Mouse (Mus musculus): Measurements from ENCODE around the gene Gm973. TPM values are rescaled to one million over a fixed set of nuclear protein-coding genes. Genes with fewer than 3 reads are reported as not detected.

Gene Gm973
- total RNA-seq, 2 experiments from 2014 or later: 7.0 to 7.9 TPM

DNA sequence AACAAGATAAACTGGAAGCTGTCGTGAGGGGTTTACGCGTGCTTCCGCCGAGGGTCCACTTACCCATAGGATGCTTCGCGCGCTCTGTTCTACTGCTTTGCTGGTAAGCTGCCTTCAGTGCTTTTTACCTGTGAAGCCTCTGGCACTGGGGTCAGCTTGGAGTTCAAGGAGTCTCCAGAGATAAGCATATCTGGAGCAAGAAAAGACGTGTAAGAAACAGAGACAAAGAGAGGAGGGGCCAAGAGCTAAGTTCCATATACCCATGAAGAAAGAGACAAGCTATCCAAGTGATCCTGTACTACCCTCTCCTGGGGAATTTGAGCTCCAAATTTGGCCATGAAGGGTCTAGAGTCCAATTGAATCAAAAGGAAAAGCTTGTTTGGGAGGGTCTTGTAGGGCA lies 24.5 kb upstream of the Gm973 start:
- no peak for DNase-seq (ENCODE audit: low spot score in 2 of 2)

DNA sequence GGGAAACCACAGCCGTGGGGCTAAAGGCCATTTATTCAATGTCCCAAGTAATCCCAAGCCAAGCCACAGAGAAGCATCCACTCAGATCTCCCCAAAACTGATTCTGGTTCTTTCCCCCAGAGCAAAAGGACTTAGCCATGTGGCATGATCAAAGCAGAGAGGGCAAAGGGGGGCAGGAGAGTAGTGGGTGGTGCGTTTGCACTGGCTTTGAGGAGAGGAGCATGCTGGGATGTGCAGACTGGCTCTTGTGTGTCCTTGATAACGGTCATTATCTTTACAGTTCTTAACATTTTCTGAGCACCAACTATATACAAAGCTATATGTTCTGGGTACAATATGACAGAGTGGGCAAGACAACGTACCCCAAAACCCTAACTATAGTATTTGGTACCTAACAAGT lies 23.6 kb upstream of the Gm973 start:
- no peak for DNase-seq (ENCODE audit: low spot score in 2 of 2)

DNA sequence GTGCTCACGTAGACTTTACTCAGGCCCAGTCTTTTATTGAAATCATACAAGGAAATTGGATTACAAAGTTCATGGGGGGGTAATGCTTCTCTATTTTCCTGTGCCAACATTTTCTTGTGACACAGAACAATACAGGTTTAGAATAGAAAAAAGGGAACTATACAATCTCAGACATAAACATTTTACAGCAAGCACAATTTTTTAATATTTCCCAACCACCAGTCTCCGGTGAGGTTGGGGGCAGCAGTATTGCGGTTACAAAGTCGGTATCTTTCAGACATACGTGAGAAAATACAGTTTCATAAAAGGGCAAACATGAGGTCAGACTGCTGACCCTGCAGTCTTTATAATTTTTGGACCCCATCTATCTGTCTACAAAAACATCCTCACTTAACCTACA lies 20.1 kb upstream of the Gm973 start:
- DNase-seq (ENCODE audit: low spot score in 2 of 2): no peak

DNA sequence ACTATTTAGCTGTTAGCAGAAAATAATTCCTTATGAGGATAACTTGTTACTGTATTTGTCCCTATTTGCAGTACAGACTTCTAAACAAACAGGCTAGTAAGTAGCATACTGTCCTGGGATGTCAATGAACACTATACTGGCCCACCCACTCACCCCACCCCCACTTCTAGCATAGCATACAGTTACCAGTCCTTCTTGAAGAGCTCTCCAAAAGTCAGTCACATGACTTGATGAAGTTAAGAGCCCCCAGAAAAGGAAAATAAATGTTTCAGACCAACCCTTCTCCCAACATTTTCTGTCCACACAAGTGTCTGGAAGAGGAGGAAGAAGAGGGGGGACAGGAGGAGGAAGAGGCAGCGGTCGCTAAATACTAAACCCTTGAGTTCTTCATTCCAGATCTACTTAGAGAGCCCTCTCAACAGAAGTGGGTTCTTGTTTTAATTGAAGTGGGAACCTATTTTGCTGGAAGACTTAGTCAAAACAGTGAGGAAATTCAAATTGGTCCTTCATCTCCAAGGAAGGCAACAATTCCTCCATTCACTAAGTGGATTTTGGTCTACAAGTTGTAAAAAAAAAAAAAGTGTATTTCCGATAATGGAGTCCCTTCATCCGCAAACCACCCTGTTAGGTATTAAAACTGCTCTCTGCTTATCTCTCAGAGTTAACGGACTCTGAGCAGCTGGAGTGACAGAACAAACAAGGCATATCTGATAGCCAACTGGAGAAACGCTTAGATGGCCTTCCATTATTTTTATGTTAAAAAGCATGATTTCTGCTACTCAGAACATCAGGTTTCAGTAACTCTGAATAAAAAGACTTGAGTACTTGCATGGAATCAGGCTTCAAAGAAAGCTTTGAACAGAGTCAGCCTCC lies 18.1 kb upstream of the Gm973 start:
- DNase-seq (ENCODE audit: low spot score in 2 of 2): no peak

DNA sequence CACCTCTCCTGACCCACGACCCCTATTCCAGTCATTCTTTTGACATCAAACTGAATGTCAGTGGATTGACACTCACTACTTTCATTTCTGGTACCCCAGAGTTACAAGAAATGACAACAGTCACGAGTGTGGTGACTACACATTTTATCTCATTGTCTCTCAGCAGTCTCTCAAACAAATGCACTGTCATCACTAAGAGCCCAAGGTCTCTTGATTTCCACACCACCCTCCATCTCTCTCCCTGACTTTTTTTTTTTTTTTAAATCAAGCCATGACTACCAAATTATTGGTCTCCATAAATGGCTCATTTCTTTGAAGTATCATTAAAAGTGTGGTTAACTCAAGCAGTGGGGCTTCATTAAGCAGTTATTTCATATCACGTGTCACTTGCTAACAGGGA lies 16.7 kb upstream of the Gm973 start:
- DNase-seq (ENCODE audit: low spot score in 2 of 2): no peak

DNA sequence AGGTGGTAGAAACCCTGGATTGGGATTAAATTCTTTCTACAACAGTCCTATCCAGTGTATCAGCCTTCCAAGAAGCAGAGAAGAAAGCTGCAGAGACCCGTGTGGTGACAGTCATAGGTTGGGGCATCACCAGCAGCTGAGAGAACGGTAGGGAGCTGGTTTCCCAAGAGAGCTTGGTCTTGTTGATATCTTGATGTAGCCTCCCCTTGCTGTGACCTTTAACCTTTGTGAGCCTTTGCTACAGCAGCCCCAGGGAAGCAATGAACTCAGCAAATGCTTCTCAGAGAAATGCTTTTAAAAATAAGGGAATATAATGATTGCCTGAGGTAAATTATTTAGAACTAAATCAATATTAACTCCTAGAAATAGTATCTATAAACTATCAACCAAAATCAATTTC lies 13.7 kb upstream of the Gm973 start:
- DNase-seq (ENCODE audit: low spot score in 2 of 2): no peak

DNA sequence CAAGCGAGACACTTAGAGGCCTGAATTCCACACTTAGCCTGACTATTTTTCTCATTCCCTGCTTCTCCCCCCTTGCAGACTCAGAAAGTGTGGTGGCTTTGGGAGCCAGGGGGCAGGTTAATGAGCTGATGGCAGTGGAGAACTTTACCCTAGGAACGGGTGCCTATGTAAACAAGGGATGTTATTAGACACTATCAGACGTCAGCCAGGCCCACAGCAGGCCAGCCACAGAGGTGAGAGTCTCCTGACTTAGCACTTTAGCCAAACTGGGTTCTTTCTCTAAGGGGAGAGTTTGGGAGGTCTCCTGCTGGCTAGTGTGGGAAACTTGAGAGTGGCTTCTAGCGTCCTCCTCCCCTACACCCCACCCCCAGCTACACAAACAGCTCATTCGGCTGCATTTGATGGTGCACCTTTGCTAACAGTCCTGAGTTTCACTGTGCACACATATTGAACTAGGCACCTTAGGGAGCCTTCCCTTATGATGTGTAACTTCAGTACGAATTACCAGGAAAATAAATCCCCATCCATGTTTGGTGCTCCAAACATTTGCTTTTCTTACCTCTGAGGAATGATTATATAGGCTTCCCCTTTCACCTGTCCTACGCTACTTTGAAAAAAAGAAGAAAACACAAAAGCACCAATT lies 12.3 kb upstream of the Gm973 start:
- DNase-seq (ENCODE audit: low spot score in 2 of 2): no peak

DNA sequence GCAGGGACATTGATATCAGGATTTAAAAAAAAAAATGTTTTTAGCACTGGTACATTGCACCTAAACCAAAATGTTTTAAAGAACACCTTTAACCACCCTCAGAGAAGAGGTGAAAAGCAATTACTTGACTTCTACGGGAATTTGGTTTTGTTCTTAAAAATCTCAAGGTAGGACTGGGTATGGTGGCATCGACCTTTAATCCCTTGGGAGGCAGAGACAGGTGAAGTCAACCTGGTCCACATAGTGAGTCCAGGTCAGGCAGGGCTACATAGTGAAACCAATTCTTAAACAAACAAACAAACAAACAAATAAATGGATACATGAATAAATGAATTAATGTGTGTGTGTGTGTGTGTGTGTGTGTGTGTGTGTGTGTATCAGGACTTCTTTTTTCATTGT lies 11.8 kb upstream of the Gm973 start:
- no peak for DNase-seq (ENCODE audit: low spot score in 2 of 2)

DNA sequence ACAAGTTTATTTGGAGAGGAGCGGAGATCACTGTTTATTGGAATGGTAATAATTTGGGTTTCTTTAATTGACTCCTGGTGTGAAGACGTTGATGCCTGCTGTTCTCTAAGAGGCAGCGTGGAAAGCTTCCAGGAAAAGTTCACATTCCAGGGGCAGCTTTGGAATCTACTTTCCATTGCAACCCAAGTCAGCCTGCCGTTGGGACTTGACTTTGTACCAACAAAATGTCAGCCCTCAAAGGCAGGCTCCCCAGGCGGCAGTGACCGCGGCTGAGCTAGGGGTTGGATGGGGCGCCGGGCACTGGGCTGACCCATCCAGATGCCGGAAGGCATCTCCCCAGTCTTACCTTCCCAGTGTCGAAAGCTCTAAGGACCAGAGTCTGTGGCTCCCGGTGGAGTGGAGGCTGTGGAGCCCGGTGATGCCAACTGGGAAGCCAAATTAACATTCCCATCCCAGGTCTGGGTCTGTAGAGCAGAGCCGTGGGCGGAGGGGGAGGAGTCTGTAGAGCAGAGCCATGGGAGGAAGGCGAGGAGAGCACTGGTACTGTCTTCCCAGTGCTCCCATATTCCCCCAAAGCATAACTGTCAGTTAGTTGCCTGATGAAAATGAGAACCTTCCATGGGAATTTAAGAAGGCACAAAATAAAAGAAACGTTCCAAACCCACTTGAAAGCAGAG lies 7.5 kb upstream of the Gm973 start:
- no peak for DNase-seq (ENCODE audit: low spot score in 2 of 2)

DNA sequence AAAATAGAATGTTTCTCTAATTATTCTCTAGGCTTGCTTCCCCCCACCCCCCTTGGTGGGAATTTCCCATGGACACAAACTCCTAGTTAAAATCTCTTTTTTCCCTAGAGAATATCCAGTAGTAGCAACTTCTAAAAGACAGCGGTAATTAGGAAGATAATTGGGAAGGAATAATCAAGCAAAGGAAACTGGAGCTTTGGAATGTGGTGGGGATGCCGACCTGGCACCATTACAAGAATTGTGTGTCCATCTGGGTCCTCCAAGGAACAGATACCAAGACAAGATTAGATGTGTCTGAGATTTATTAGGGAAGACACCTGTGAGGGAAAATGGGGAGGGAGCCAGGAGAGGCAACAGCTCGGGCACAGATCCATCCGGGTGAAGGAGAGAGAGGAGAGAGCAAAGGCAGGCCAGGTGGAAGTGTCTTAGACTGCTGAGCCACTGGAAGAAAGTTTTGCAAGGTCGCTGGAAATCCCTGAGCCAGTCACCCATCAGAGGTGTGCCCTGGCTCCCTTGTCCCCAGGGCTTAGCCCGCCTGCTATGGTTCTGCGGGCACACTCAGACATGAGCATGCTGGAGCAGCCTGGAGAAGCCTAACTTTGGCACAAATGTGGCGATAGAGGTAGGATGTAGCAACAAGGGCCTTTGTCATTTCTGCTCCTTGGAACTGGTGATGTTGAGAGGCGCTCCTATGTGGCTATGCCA lies 4.3 kb upstream of the Gm973 start:
- DNase-seq (ENCODE audit: low spot score in 2 of 2): no peak

DNA sequence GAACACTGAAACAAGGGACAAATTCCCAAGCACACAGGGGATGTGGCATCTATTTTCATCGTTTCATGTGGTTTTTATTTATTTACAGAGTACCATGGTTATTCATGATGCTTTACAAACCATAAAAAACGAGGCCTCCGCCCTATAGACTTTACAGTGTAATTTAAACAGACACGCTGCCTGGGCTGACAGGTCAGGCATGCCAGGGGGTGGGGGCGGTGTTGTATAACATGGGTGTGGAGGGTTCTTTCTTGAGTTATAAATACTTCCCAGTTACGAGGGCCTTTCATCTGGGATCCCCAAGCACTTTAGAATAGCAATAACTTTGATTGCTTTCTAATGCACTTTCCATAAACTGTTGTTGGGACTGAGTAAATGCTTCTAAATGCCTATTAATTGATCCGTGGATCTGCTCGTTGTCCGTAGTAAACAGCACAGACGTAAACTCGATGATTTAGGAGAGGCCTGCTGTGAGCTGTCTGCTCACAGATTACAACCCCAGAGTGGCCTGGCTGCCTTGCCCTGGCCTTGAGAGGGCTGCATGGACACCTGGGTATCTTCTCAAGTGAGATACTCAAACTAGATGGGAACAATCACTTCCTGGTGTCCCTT lies 4.3 kb downstream of the Gm973 start:
- DNase-seq (ENCODE audit: low spot score in 2 of 2): no peak

DNA sequence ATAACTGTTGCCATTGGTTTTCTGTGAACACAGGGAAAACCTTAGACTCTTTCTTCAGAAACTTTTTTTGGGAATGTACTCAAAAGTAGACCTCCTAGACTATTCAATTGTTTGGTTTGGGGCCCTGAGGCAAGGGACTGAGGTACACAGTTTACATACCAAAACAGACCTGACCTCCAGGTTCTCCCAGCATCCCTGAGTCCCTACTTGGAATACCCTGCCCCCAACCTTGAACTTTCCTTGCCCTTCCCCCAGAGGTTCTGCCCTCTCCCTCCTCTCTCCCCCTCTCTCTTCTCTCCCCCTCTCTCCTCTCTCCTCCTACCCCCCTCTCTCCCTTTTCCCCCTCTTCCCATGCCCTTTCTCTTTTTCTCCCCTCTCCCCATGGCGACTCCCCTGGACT lies 6.4 kb downstream of the Gm973 start:
- no peak for DNase-seq (ENCODE audit: low spot score in 2 of 2)

DNA sequence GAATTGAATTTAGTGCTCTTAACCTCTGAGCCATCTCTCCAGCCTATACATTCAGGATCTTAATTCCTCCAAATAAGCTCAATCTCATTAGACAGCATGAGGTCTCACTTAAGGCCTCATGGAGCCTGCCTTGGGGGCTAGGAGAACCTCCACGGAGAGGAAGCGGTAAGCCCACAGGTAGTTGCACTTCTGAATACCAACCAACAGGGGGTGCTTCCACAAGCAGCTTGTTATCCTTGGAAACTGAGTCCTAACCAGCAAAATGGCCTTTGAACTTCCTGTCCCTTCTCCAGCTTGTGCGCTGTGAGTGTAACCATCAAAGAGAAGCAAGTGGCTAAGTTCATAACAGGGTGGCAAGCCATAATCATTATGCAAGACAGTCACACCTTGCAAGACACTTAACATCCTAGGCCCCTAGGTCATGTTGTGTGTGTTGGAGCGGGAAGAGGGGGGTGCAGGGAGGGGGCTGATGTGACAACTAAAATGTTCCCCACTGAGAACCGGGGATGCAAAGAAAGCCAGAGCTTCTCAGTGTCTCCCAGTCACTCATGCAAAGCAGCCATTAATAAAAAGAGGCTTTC lies 7.4 kb downstream of the Gm973 start:
- DNase-seq (ENCODE audit: low spot score in 2 of 2): no peak

DNA sequence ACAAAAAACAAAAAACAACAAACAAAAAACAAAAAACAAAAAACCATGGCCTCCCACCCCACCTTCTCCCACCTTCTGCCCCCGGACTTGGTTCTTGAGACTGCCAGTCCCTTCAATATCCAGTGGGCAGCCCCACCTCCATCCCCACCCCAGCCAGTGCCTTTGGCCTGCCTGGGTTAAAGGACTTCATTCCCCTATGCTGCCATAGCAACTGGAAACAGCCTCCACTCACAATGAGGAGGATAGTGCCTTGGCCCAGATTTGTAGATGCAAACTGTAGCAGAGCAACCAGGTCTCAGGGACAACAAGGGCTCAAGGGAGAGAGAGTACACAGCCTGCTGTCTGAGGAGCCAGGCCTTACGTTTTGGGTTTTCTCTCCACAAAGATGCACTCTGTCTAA lies 8.0 kb downstream of the Gm973 start:
- peak; percentile 29 to 30 for DNase-seq (ENCODE audit: low spot score in 2 of 2)

DNA sequence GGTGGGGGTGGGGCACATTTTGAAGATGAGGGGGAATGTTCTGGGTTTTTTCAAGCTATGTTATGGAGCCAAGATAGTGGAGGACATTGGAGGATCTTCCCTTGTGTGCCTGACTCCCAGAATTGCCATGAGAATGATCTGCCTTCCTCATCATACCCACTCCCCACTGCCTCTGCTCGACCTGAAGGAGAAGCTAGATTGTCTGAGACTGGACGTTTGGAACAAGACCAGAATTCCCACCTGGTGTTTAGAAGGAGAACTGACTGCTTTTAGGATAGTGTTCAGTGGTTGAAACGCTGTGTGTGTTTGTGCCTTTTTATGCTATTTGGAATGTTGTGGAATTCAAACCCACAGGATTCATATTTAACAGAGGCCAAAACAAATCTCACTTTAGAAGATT lies 8.7 kb downstream of the Gm973 start:
- no peak for DNase-seq (ENCODE audit: low spot score in 2 of 2)

DNA sequence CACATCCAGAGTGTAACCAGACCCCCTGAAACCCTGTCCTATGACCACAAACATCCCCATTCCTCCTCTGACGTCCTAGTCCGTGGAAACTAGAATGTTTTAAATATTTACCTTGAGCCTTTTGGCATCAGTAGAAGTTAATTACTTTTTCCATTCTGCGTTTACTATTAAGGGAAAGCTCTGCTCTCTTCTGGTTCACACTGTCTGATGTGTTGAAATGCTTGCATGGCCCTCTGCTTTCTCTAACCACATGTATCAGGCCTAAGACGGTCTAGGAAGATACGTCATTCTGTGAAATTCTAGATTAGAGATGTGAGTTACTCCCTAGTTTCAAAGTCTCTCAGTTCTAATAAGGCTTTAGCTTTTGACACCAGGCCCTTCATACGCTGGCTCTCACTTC lies 11.2 kb downstream of the Gm973 start:
- DNase-seq (ENCODE audit: low spot score in 2 of 2): no peak

DNA sequence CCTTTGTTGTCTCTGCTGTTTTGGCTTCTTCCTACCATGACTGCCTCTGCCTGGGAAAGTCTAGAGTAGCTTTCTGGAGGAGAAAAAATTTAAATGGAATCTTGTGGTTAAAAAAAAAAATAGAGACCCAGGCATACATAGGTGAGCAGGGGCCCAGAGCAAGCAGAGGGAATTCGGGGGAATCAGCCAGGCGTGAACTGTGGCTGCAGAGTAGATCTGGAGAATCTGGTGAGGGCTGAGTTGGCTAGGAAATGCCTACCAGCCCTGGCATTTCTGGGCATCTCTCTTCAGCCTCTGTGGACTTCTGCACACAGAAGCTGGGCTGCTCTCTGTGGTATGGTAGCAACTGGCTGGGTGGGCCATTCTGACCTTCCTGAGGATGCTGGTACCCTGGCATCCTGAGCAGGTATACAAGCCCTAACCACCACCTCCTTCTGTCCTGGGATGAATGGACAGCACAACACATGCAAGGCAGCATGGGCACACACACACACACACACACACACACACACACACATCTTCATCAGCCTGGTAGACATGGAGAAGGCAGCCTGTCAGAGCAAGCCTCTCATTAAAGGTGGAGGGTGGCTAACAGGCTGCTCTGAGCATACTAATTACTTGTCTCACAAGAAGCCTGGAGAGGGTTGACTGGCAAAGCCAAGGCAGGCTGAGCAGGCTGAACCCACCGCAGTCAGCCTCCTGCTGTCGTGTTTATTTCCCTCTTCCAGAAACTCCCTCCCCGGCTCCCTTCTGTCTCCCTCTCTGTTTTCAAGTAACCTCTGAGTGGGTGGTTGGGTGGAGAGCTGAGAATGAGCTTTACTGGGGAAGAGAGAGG lies 19.1 kb downstream of the Gm973 start:
- DNase-seq (ENCODE audit: low spot score in 2 of 2): peak; percentile 38 to 46

DNA sequence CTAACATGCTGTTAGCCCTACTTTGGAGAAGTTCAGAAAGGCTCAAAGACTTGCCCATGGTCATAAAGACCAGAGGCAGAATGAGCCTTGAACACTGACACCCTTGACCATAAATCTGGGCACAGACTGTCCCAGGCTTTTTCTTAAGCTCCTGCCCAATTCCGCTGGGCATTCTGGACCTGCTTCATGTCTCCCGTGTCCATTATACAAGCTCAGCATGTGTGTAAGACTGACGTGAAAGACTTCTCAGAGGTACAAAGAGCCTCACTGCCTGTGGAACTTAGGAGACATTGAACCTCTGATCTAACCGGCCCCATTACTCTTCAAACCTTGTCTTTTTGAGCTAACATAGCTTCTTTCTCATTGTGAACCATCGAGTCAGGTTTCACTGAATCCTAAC lies 22.3 kb downstream of the Gm973 start:
- DNase-seq (ENCODE audit: low spot score in 2 of 2): no peak

DNA sequence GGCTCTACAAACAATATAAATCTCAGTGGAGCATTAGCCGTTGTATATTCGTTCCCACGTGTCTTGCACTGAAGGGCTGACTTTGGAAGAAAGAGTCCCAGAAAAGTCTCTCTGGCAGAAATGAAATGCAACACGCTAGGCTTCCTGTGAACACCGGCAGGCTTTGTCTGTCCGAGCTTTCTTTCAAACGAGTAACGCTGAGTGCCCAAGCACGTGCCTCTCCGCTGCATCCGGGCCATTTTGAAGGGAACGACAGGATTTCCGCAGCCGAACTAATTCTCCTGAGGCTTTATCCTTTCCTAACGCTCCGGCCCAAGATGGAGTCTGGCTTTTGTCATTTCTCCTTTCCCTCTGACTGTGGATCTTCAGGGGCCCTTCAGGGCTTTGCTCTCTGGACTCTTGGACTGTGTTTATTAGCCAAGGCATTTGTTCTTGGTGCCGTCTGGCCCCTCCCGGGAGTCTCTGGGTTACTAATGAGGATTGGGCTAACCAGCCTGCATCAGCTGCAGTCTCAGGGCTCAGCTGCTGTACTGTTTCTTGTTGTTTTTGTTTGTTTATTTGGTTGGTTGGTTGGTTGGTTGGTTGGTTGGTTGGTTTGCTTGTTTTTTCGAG lies 24.6 kb downstream of the Gm973 start:
- no peak for DNase-seq (ENCODE audit: low spot score in 2 of 2)

Measured in layer of hippocampus, postnatal 10 days (tissue).